Mouse (Mus musculus) cerebellum, postnatal 36 days (tissue): ENCODE data around the gene Pik3cb.

Experiments used
- DNase-seq, 2 experiments: peaks; one replicate each; pipeline ENCODE4 v3.0.0; 2021 to 2022; ENCODE audit warnings: mixed read lengths in 2 of 2

The Pik3cb gene

DNA sequence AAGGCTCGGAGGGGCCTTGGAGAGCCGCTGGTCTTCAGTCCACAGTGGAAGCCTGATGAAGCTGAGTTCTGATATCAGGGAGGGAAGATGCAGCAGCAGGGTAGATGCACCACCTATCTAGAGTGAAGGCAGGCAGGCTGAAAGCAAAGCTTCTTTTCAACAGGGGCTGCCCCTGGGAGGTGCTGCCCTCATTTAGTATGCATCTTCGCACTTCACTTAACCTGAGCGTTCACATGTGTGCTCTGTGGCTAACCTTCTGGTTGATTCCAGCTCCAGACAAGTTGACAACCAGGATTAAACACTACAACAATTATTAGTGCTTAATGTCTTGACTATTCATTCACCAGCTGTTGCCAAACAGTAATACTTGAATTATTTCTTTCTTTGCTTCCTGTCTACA is 146.3 kb downstream of the Pik3cb start:
- no peak for DNase-seq

DNA sequence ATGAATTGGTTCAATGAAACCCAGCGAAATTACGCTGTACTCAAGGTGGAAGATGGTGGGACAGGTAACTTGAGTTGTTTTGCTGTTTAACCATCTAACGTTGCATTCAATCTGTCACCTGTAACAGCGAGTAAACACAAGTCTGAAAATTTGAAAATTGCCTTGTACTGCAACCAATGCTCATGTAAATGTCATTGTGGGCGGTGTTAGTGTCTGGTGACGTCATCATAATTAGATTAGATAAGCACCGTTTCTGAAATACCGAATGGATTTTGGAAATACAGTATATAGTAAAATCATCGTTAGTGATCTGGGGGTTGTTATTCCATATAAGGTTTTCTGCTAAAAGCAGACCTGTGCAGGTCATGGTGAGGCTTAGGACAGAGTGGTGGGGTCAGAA is 153.3 kb downstream of the Pik3cb start:
- DNase-seq: no peak
